Mouse (Mus musculus) megakaryocyte-erythroid progenitor cell, adult 5 weeks (primary cell): Measurements from ENCODE around the gene Tmem39b. TPM values are rescaled to one million over a fixed set of nuclear protein-coding genes. Genes with fewer than 3 reads are reported as not detected.

Experiments used
- polyA plus RNA-seq: library from polyadenylated mRNA; stranded (reverse); fragments of >175 nt; gene quantifications from 2 replicates; pipeline ENCODE4 v1.2.3, GENCODE M21; 2012

Tmem39b gene
- 52.7 and 54.5 TPM in 2 replicates for polyA plus RNA-seq

GRCm38 (mm10) chr4:129696158-129696985 is at the start of gene Tmem39b:
Gene Tmem39b, minus strand, starts transcription at chr4:129696838.

GRCm38 (mm10) chr4:129742232-129743009 is 45.8 kb upstream of the Tmem39b start, which contains the start of gene Khdrbs1:
Gene Khdrbs1, minus strand, starts transcription at chr4:129742303.

GRCm38 (mm10) chr4:129672083-129672877 is 24.4 kb downstream of the Tmem39b start, which contains the start of gene Kpna6:
Gene Kpna6, minus strand, starts transcription at chr4:129672767.

GRCm38 (mm10) chr4:129640638-129641467 is 55.8 kb downstream of the Tmem39b start, which contains the start of gene Txlna:
Gene Txlna, minus strand, starts transcription at chr4:129641065.

Other genes starting within 250 kb of the Tmem39b start
- 80.0 and 116 TPM in 2 replicates for gene Bsdc1, start 235.3 kb downstream of the Tmem39b start, polyA plus RNA-seq
- gene Tssk3, start 205.8 kb downstream of the Tmem39b start, polyA plus RNA-seq = not detected in 2 replicates
- gene Fam229a, start 205.6 kb downstream of the Tmem39b start, polyA plus RNA-seq = 3.2 and 3.4 TPM in 2 replicates
- gene Marcksl1, start 183.3 kb downstream of the Tmem39b start, polyA plus RNA-seq = 233 and 330 TPM in 2 replicates
- gene Hdac1, start 154.1 kb downstream of the Tmem39b start, polyA plus RNA-seq = 115 and 122 TPM in 2 replicates
- 6.4 and 7.9 TPM in 2 replicates for gene Lck, start 123.2 kb downstream of the Tmem39b start, polyA plus RNA-seq
- not detected in 2 replicates for gene Fam167b, start 118.3 kb downstream of the Tmem39b start, polyA plus RNA-seq
- 131 and 152 TPM in 2 replicates for gene Eif3i, start 96.2 kb downstream of the Tmem39b start, polyA plus RNA-seq
- gene Tmem234, start 96.2 kb downstream of the Tmem39b start, polyA plus RNA-seq = 186 and 194 TPM in 2 replicates
- 1.2 and 3.3 TPM in 2 replicates for gene Dcdc2b, start 82.6 kb downstream of the Tmem39b start, polyA plus RNA-seq
- gene Iqcc, start 77.7 kb downstream of the Tmem39b start, polyA plus RNA-seq = 2.2 and 6.9 TPM in 2 replicates
- gene Ccdc28b, start 72.9 kb downstream of the Tmem39b start, polyA plus RNA-seq = 38.4 and 40.8 TPM in 2 replicates
- 53.0 and 92.0 TPM in 2 replicates for gene Txlna, start 55.8 kb downstream of the Tmem39b start, polyA plus RNA-seq
- gene Kpna6, start 24.1 kb downstream of the Tmem39b start, polyA plus RNA-seq = 11.6 and 17.3 TPM in 2 replicates
- 237 and 238 TPM in 2 replicates for gene Khdrbs1, start 45.5 kb upstream of the Tmem39b start, polyA plus RNA-seq
- gene Ptp4a2, start 114.4 kb upstream of the Tmem39b start, polyA plus RNA-seq = 66.3 and 75.8 TPM in 2 replicates
- gene Spocd1, start 232.4 kb upstream of the Tmem39b start, polyA plus RNA-seq = 0.63 and 0.65 TPM in 2 replicates